Mouse (Mus musculus) ovary, postnatal 10 days (tissue): ENCODE data around the gene Tma16.

Experiments used
- DNase-seq: peaks from one replicate; pipeline ENCODE4 v3.0.0; 2022; ENCODE audit warnings: low spot score

The Tma16 gene

DNA sequence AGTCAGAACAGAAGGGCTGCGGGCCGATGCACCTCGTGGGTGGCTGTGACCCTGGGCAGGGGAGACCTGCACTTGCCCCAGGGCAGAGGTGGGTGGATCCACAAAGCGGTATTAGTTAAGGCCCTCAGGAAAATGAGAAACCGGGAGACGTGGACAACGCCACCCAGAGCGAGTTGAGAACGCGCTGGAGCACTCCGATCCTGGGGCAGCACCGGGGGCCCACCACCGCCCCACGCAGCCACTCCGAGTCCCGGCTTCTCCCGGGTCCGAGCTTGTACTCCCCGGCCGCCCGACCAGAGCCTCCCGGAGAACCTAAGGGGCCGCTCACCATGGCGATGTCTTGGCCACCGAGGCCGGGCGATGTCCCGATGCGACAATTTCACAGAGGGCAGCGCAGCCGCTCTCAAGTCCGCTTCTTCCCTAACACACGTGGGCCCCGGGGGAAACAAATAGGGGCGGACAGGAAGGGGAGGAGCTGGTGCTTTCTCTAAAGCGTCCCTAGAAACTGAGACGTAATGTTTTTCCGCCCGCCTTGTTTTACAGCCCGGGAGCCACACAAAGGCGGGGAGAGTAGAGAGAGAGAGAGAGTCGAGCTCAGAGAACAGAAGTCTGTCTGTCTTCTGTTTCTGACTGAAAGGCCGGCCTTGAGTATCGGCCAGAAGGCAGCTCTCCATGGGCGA, at the start of gene Tma16:
Gene Tma16, minus strand, starts transcription at position 447 of the 680 bp plus-strand sequence.
- peak; percentile 67 for DNase-seq

DNA sequence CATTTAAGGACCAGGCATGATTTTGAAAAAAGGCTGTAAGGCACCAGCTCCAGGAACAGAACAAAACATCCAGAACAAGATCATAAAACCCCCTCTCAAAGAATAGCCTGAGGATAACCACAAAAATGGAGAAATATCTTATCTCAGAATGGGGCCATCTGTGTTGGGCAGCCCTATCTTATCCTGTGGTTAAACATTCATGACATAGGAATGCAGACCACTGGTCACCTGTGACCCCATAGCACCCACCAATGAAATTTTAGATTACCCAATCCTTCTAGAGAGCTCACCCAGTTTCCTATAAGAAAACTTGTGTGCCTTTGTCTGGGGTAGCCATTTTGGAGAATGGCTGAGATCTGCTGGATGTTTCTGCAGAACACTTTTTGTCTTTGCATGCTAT, 34.2 kb upstream of the Tma16 start:
- DNase-seq, result no peak

DNA sequence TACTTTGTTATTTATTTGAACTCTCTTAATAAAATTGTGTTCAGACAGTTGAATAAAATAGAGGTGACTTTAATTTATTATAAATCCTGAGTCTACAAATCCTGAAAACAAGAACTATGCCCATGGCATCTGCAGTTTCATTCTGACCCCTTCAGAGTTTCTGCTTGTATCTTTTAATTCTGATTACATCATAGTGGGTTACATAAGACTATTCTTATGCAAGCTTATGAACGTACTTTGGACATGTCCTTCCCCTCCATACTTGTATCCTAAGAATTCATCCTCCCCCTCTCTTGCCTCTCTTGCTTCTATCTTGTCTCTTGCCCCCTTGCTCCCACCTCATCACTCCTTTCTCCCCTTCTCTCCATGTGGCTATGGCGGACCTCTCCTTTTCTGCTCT, 32.8 kb upstream of the Tma16 start:
- no peak for DNase-seq

DNA sequence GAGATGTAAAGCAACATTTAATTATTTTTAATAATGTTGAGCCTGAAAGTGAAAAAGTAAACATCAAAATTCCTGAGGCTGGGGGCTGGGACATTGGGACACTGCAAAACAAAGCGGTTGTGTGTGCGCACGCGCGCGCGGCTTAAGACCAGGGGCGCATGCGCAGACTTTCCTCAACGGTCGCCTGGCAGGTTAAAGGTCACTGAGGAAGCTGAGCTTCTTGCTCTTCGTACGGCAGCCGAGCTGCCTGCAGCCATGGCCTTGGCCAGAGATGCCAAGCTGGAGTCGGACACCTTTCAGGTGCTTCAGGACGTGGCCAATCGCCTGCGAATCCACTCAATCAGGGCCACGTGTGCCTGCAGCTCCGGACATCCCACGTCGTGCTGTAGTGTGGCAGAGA, 25.2 kb upstream of the Tma16 start, which contains the start of gene Tktl2:
Gene Tktl2, plus strand, starts transcription at position 220 of the 400 bp plus-strand sequence.
- no peak for DNase-seq

DNA sequence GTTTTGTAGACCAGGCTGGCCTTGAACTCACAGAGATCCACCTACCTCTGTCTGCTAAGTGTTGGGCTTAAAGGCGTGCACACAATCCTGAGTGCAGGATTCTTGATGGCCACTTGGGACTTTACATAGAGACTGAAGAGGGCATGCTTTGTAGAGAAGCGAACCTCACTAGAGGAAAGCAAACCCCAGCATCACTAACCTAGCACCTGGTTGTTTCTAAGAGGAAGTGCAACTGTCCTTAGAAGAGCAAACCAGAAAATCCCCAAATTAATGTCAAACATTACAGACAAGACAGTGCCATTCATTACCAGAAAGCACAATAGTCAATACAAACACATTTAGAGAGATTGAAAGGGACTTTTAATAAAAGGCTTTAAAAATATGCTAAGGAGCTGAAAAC, 17.1 kb upstream of the Tma16 start:
- DNase-seq, result no peak

DNA sequence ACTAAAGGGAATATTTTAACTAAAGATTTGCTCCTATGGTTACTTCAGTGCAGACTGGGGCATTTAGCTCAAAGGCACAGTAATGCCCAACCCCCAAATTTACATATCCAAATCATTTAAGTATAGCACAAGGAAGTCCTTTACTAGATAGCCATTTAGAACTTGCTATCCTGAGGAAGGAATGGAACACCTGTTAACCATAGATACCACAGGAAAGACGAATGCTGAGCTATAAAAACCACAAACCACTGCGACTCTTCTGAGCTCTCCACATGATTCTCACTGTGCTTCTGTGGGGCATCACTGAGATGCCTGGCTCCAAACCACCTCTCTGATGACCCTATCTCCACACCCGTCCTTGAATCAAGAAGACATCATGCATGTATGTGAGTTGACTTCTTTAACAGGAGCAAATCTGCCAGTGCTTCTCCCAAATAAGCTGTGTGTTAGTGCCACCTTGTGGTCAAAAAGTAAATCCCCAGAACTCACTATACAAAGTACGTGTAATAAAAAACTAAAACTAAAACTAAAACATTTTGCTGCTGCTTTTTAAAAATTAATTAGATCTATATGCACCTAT, 10.8 kb upstream of the Tma16 start:
- DNase-seq, result no peak

DNA sequence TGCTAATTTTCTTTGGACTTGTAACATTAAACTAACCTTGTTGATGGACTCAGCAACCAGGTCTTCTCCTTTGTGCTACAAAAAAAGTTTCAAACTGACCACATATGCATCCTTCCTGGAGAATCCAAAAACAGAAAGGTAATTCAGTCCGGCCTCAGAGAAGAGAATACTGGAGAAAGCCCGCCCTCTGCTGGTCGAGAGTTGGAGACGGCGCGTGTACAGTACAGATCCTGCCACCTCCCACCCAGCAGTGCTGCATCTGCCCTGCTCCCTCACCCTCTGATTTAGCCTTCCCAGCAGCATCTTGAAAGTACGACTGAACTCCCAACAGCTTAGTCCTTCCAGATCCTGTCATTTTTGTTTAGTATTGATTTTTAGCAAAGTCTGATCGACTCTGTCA, 9.4 kb upstream of the Tma16 start:
- peak; percentile 46 for DNase-seq

DNA sequence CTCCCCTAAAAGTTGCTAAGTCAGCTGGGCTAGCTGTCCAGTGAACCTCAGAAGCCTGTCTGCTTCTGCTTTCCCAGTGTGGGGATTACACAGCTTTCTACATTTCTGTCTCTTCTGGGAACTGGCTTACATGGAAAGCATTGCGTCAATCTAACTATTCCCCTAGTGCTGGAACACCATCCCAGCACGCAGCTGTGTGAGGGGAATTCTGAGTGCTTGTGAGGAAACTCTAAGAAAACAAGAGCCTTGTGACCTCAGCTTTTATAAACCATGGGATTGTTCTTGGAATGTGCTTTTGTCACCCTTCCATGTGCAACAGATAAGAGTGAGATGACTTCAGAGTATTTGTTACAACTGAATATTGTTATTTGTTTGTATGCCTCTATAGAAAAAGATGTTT, 8.2 kb upstream of the Tma16 start:
- DNase-seq, result no peak

DNA sequence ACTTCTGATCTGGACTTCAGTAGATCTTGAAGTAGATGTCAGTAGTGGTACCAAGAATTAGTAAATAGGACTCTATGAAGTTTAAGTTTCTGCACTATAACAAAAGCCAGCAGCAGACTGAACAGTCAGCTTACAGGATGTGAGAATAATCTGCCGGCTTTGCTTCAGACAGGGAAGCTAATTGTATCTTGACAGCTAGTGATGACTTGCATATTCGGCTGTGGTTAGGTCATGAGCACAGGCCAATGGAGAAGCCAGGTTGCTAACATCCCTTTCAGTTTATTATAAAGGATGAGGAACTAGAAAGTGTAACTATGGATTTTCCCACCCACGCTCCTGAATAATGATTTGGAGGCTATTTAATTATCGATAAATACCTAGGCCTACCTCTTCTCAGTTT, 4.3 kb upstream of the Tma16 start:
- no peak for DNase-seq

DNA sequence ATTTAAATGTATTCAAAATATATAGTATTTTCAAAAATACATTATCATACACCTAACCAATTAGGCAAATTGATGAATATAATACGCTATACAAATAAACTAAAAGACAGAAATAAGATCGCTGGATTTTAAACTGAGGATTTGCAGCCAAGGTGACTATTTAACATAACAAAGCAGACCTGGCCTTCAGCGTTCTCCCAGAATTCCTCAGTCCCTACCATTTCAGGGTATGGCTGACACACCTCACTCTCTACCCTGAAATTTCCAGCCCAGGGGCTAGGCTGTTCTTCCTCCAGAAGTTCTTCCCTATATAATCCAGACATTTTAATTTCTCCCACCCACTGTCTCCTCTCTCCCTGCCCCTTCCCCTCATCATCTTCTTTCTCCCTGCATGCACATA, 2.2 kb upstream of the Tma16 start:
- DNase-seq, result no peak

DNA sequence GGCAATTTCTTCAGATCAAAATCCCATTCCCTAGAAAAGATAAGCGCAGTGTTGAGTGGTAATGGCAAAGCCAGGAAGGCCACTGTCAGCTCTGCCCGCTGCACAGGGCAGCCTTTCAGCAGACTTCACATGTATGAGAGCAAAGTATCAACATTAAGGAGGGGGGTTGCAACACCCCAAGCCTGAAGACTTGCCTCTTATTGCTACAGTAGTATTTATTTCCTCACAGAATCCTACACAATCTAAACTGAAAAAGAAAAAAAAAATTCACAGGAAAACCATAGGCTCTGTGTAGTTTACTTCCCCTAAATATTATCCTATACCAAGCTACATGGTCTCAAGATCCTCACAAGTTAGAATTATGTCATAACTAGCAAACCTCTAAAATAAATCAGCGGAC, 9.4 kb downstream of the Tma16 start:
- DNase-seq, result no peak

DNA sequence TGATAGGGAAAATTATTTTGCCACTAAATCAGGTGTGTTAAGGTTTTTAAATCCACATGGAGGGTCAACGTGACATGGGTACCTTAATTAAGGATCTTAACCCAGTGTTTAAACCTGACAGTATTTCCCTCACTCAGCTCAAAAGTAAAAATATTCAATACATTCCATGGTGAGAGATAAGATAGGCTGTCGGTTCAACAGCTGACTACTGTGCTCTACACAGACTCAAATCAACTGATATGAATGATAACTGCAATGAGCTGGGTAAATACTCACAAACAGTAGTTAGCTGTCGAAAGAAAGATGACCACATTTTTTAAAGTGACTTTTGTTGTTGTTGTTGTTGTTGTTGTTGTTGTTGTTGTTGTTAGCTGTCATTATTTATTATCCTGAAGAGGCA, 16.5 kb downstream of the Tma16 start:
- DNase-seq, result no peak

DNA sequence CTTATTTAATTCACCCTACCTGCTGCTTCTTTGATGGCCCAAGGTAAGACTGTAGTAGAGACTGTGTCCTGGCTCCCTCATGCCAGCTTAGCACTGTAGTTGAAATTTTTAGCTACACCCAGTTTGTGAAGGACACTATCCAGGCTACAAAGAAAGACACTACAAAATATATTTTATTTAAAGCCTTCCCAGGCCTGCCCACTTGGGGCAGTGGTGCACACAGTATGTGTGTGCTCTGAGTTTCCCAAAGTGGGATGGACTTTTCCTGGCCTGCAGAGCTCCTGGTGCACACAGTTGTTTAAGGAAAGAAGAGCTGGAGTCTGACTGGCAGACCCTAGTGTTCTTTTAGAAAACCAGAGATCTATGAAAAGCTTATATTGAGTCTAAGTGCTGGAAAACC, 29.3 kb downstream of the Tma16 start:
- DNase-seq, result no peak

DNA sequence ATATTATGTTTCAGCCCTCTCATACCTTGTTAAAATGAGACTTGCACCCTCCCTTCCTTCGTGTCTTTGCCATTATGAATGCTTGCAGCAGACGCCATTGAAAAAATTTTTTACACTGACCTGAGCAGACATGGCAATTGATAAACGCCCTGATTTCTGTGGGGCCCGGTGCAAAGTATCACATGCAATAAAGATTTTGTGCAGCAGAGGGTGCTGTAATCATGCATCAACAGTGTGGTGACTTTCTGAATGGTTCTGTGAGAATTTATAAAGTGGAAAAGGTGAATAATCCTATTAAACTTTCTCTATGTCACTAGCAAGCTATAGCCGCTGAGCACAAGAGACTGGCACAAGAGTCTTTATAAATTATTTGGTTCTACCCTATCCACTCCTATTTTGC, 35.6 kb downstream of the Tma16 start:
- DNase-seq, result peak; percentile 5

DNA sequence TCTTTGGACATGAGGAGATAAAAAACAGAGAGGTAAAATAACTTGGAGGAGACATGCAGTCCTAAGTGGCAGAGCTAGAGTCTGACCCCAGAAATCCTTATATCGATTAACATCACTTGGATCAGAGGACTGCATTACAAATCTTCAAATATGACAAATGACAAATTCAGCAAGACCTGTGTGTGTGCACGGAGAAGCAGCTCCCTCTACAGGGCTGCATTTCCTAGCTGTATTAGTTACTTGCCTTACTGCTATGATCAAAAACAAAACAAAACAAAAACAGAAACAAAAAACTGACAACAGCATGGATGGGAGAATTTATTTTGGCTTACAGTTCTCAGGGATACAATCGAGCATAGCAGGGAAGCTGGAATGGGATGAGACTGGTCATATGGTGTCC, 41.0 kb downstream of the Tma16 start:
- no peak for DNase-seq

DNA sequence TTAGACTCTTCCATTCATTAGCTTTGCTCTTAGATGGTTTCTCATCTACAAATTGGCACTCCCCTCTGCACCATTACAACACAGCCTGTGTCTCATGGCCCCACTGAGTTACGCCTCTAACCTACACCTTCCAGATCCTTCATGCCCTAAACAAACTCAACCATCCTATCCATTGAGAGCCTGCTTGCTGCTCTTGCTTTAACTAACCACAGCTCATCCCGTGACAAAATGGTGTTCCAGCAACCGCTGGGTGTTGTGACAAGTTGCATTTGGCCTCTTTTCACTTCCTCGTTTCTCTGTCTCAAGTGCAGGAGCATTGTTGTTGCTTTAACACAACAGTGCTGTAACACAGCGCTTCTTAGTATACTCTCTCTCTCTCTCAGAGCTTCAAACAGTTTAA, 42.2 kb downstream of the Tma16 start:
- DNase-seq, result no peak

DNA sequence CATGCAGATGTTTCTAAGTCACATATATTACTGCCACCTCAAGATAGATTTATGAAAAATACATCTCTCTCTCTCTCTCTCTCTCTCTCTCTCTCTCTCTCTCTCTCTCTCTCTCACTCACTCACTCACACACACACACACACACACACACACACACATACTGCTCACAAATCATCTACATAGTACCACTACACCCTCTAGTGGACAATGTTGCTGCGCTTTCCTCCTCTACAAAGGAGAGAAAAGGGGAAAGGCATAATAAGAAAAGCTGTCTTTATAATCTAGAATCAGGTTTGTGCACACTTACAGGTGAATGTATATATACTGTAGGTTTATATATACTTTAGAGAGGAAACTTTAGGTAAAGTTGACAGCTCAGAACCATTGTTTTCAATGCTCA, 43.6 kb downstream of the Tma16 start:
- no peak for DNase-seq

DNA sequence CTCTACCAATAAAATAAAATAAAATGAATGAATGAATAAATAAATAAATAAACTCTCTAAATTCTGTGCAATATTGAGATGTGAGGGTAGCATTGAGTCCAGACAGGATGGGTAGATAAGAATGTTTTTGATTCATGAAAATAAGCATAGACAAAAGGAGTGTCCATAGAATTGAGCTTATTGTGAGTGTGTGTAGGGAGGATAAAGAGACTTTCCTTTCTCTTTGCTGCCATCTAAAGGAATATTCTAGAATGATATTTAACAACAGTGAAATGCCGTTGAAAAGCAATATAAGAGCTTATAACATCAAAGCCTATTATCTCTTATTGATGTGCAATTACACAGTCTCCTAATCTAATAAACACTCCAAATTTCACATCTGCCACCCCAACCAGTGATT, 45.2 kb downstream of the Tma16 start:
- no peak for DNase-seq

DNA sequence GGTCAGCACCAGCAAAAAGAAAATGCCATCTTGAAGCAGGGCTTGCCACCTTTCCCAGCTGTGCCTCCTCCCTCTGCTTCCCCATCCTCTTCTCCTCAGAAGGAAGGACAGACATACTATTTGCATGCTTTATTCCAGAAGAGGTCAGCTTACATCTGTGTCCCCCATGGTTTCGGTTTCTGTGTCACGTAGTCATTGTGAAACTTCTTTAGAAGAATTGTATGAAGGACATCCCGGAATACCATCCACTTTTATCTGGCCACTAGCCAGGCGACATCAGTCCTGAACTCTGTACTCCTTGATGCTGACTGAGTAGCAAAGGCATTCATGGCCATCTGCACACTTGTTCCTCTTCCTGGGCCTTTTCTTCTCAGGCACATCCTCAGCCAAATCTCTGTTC, 47.9 kb downstream of the Tma16 start:
- no peak for DNase-seq

DNA sequence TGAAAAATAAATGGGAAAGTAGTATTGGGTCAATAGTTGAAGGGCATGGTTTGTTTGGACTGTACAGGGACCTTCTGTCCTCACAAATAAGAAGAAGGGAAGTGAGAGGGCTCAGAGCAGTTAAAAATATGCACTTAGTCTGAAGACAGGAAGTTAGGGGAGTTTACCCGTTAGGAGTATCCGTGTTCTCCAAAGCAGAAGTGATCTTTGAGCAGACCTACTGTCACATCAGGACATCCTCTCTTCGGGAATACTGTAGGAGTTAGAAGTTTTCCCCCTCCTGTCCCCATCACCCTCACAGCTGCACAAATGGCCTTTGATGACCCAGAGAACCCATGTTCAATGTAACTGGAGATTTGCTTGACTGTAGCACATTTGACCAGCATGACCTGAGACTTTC, 48.4 kb downstream of the Tma16 start:
- DNase-seq, result no peak

DNA sequence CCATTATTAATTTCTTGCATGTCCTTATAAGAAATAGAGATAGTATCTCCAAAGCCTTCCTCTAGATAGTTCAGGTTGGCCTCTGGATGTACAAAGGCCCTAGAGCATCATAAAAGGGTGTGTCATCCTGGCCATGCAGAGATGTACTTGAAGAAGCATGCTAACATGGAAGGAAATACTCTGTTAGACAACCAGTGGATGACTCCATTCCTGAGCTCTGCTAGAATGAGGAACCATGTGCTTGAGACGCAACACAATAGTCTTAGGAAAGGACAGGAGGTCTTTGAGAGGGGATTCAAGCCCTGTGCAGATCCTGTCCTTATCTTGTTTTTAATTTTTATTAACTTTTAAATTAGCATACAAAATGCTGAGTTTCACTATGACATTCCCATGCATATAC, 49.5 kb downstream of the Tma16 start:
- no peak for DNase-seq

DNA sequence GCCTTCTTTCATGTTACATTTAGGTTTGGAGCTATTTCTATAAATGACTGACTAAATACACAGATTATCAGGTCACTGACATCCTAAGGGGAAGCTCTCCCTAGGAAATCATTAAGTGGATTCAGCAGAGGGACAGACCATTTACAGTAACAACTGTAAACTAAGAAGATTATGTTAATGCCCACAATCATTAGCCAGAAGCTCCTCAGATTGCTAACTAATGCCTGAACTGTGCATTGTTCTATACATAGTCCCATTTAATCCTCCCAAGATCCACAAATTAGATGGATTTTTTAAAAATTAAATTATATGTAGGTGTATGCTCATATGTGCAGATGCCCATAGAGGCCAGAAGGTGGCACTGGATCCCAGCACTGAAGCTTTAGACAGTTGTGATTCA, 52.8 kb downstream of the Tma16 start:
- no peak for DNase-seq

DNA sequence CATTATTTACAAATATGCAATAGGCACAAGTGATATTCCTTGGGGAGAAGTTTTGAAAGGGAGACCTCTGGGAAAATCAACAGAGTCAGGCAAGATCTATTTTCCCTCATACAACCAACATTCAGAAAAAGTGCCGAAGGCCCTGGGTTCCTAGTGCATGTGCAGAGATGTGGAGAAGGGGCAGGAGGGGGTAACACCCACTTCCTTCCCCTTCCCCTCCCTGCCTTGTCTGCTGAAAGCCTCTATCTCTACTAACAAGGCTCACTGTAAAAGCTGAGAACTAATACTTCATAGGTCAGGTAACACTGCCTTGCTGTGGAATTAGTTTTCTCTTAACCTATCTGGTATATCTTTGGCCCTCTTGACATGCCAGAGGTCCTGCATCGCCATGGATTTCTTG, 55.7 kb downstream of the Tma16 start:
- DNase-seq, result no peak
